Mouse (Mus musculus) limb, embryonic 14.5 days (tissue): ENCODE measurements at regions not wholly inside any gene's neighbourhood (a gene's known extent, or its start where the extent isn't known, plus 50 kb on each side); places are given as distances from the start of the nearest gene placed in this dataset.

Source experiments
- ATAC-seq: fragments of 200-750 bp; cut with Nextera tagmentation; 2 replicates; pipeline ENCODE4 v1.8.0; 2017; ENCODE audit warnings: low read depth, moderate number of reproducible peaks, moderate TSS enrichment; ENCODE audit not compliant: low FRiP score
- DNase-seq: peaks from one replicate; pipeline ENCODE4 v3.0.0-alpha.2; 2015; ENCODE audit warnings: low spot score
- H3K27ac ChIP-seq: fragments of 300-500 bp; sonication (generic); replicated peaks from 2 replicates; pipeline ENCODE4 v1.5.1; 2014; ENCODE audit warnings: low read depth, mild to moderate bottlenecking, low read length, moderate library complexity, mixed read lengths
- H3K27me3 ChIP-seq: fragments of 300-500 bp; sonication (generic); 2 replicates; pipeline ENCODE4 v1.6.1; 2014; ENCODE audit warnings: low read length, mixed read lengths; ENCODE audit not compliant: control insufficient read depth, insufficient read depth
- H3K36me3 ChIP-seq: fragments of 300-500 bp; sonication (generic); 2 replicates; pipeline ENCODE4 v1.6.1; 2014; ENCODE audit warnings: mild to moderate bottlenecking, low read length, moderate library complexity, mixed read lengths; ENCODE audit not compliant: control insufficient read depth, insufficient read depth
- H3K4me1 ChIP-seq: fragments of 300-500 bp; sonication (generic); 2 replicates; pipeline ENCODE4 v1.6.1; 2014; ENCODE audit warnings: antibody characterized with exemption, low read length, mixed read lengths; ENCODE audit not compliant: control insufficient read depth, insufficient read depth
- H3K4me2 ChIP-seq: fragments of 300-500 bp; sonication (generic); replicated peaks from 2 replicates; pipeline ENCODE4 v1.6.1; 2014; ENCODE audit warnings: low read depth, mild to moderate bottlenecking, low read length, moderate library complexity; ENCODE audit not compliant: severe bottlenecking
- H3K4me3 ChIP-seq: fragments of 300-500 bp; sonication (generic); replicated peaks from 2 replicates; pipeline ENCODE4 v1.5.1; 2014; ENCODE audit warnings: low read length
- H3K9ac ChIP-seq: fragments of 300-500 bp; sonication (generic); 2 replicates; pipeline ENCODE4 v1.6.1; 2014; ENCODE audit warnings: mild to moderate bottlenecking, low read depth, low read length, moderate library complexity; ENCODE audit not compliant: severe bottlenecking
- H3K9me3 ChIP-seq: fragments of 300-500 bp; sonication (generic); 2 replicates; pipeline ENCODE4 v1.6.1; 2016; ENCODE audit warnings: low read length; ENCODE audit not compliant: control insufficient read depth
- POLR2A ChIP-seq: fragments of 200-500 bp; IDR thresholded peaks from 2 replicates; pipeline ENCODE4 v1.8.0; 2012; ENCODE audit warnings: inconsistent platforms, mild to moderate bottlenecking, moderate library complexity, borderline replicate concordance; ENCODE audit not compliant: insufficient read depth, insufficient read length; ENCODE audit errors: extremely low read depth
- WGBS: fragments of 180-500 bp; shearing (Covaris S2); extraction: QIAGEN DNeasy Blood & Tissue Kit; methylation state at CpG from one replicate; pipeline ENCODE4 v1.1.7; 2014; 5-methylcytosine and 5-hydroxymethylcytosine counted together

- no peak for ATAC-seq
- H3K36me3 ChIP-seq = no peaks in the 10 kb centered on the region
- DNase-seq = no peak
Observed at GRCm38 (mm10) chr2:9401461-9401860, 479.6 kb upstream of the 4930412O13Rik start.

GRCm38 (mm10) chr2:9402281-9402680, 478.8 kb upstream of the 4930412O13Rik start:
- WGBS = 76% methylated on average over 2 of the region's 2 CpGs
- ATAC-seq = no peak
- TF ChIP-seq POLR2A = no peak
- no peak for DNase-seq
- Histone ChIP-seq H3K9ac (no peak overlapping the region), H3K36me3 (no peaks in the 10 kb centered on the region), H3K4me2 (no peak overlapping the region), H3K27me3 (no peaks in the 10 kb centered on the region), H3K4me3 (no peak overlapping the region), H3K4me1 (no peaks in the 10 kb centered on the region), H3K9me3 (no peaks in the 10 kb centered on the region), H3K27ac (no peak overlapping the region)

More at GRCm38 (mm10) chr2:9401461-9401860, 479.6 kb upstream of the 4930412O13Rik start:
- Histone ChIP-seq H3K27ac (no peak overlapping the region), H3K4me2 (no peak overlapping the region), H3K27me3 (no peaks in the 10 kb centered on the region), H3K4me1 (no peaks in the 10 kb centered on the region), H3K9ac (no peak overlapping the region), H3K4me3 (no peak overlapping the region), H3K9me3 (no peaks in the 10 kb centered on the region)
- whole genome bisulfite sequencing = 73% methylated on average over 7 of the region's 7 CpGs
- TF ChIP-seq POLR2A = no peak

GRCm38 (mm10) chr2:9409075-9409474, 472.0 kb upstream of the 4930412O13Rik start:
- Histone ChIP-seq H3K36me3 (no peaks in the 10 kb centered on the region), H3K9me3 (no peaks in the 10 kb centered on the region), H3K4me3 (no peak overlapping the region), H3K9ac (no peak overlapping the region), H3K27me3 (no peaks in the 10 kb centered on the region), H3K4me2 (no peak overlapping the region), H3K4me1 (no peaks in the 10 kb centered on the region), H3K27ac (no peak overlapping the region)
- ATAC-seq = no peak
- 39% methylated on average over 7 of the region's 7 CpGs for WGBS
- DNase-seq = no peak
- no peak for TF ChIP-seq POLR2A

- no peaks in the 10 kb centered on the region for H3K27me3 ChIP-seq
- no peak overlapping the region for H3K4me3 ChIP-seq
- H3K4me1 ChIP-seq = no peaks in the 10 kb centered on the region
- H3K36me3 ChIP-seq = no peaks in the 10 kb centered on the region
- no peaks in the 10 kb centered on the region for H3K9me3 ChIP-seq
- DNase-seq (no peak), ATAC-seq (no peak)
- no peak overlapping the region for H3K9ac ChIP-seq
- no peak for TF ChIP-seq POLR2A
- no peak overlapping the region for H3K4me2 ChIP-seq
- H3K27ac ChIP-seq = no peak overlapping the region
- 56% methylated on average over 8 of the region's 8 CpGs for WGBS
Observed at GRCm38 (mm10) chr2:9422686-9423085, 458.4 kb upstream of the 4930412O13Rik start.

GRCm38 (mm10) chr2:9423534-9423933, 457.5 kb upstream of the 4930412O13Rik start:
- TF ChIP-seq POLR2A = no peak
- Histone ChIP-seq H3K9ac (no peak overlapping the region), H3K4me3 (no peak overlapping the region), H3K9me3 (no peaks in the 10 kb centered on the region), H3K27me3 (no peaks in the 10 kb centered on the region), H3K27ac (no peak overlapping the region), H3K36me3 (no peaks in the 10 kb centered on the region), H3K4me2 (no peak overlapping the region), H3K4me1 (no peaks in the 10 kb centered on the region)
- WGBS = 49% methylated on average over 7 of the region's 7 CpGs
- DNase-seq = no peak
- ATAC-seq = no peak

- Histone ChIP-seq H3K27ac (no peak overlapping the region), H3K27me3 (no peaks in the 10 kb centered on the region; the same call in 1 of the 2 replicates), H3K4me3 (no peak overlapping the region), H3K36me3 (no peaks in the 10 kb centered on the region), H3K4me2 (no peak overlapping the region), H3K9me3 (no peaks in the 10 kb centered on the region), H3K9ac (no peak overlapping the region), H3K4me1 (no peaks in the 10 kb centered on the region)
- TF ChIP-seq POLR2A = no peak
- no peak for ATAC-seq
- WGBS = 30% methylated on average over 17 of the region's 17 CpGs
- DNase-seq = no peak
Observed at GRCm38 (mm10) chr2:9433110-9433940, 447.7 kb upstream of the 4930412O13Rik start.
